Mouse (Mus musculus): ENCODE results near the gene Itm2b. TPM values are rescaled to one million over a fixed set of nuclear protein-coding genes. Genes with fewer than 3 reads are reported as not detected.

Gene Itm2b
- 936 and 968 TPM in 2 replicates for polyA plus RNA-seq (2014; fragmentation: Nextera tagmentation; extraction: Ambion mirVana)

DNA sequence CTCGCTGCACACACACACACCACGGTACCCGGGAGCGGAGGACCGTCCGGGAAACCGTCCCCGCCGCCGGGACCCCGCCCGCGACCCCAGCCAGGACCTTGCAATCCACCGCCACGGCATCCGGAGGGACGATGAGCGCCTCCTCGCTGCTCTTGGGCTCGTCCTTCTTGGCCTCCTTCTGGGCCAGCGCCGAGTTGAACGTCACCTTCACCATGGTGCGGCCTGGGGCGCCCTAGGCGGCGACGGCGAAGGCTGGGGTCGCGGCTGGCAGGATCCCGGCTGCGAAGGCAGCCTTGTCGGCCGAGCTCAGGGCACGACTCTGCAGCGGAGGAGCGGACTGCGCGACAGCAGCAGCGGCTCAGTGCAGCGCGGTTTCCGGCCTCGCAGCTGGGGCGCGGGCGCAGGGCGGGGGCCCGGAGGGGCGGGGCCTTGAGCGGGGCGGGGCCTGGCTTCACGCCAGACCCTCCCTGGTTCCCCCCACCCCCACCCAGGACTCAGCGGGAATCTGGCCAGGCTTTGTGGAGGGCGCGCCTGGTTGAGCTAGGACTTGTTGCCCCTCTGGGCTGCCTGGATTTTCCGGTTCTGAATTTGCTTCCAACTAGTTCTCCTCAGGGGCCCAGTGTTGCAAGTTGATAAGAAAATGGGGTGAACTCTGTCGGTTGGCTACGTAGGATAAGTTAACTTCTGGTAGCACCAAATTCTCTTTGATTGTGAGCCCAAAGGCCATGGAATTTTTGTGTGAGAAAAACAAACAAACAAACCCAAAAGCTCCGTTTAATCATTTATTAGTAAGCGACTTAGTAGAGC is at the start of gene Itm2b:
Itm2b (minus strand) TSS at position 377 of the 807 bp plus-strand sequence.
- Histone ChIP-seq H3K9ac (ENCODE audit: low read depth, low read length) (peak within 1 kb of the TSS; percentile 99), H3K9me3 (ENCODE audit: control insufficient read depth, low read length) (no peaks in the 10 kb centered on the region), H3K4me3 (ENCODE audit: low read depth, low read length) (peak within 1 kb of the TSS; percentile 99), H3K27ac (replicated peaks; ENCODE audit: low read depth, low read length) (peak within 1 kb of the TSS; percentile 97), H3K27me3 (replicated peaks; ENCODE audit: control insufficient read depth, insufficient read depth, low read length) (no peaks in the 10 kb centered on the region), H3K4me2 (ENCODE audit: low read depth, low read length) (peak within 1 kb of the TSS; percentile 71), H3K36me3 (ENCODE audit: control insufficient read depth, insufficient read depth, low read length) (no peaks in the 10 kb centered on the region), H3K4me1 (ENCODE audit: control insufficient read depth, insufficient read depth, low read length) (peaks cover 27% of the 10 kb centered on the region)
- DNase-seq (ENCODE audit: low spot score) (peak; percentile 94), ATAC-seq (ENCODE audit: low read depth) (peak; percentile 95)
- under 1% methylated on average over 45 of the region's 62 CpGs for WGBS

DNA sequence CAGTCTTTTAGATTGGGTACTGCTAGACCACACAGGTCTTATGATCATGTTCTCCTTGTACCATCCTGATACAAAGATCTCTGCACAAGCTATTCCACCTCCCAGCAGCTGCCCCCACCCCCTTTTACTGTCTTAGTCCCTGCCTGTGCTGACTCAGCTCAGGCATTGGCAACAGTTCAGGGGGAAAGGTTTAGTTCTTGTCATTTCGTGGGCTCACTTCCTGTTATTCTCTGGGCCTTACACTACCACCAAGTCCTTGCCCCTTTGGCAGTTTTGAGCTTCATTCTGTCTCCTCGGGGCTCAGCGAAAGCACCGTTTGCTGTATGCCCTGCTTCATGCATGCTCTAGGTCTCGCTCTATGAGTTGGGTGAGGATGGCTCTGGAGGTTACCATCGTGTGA is 48.4 kb upstream of the Itm2b start:
- WGBS: 79% methylated on average over 6 of the region's 6 CpGs
- no peak overlapping the region for H3K4me3 ChIP-seq (ENCODE audit: low read depth, low read length)
- no peak overlapping the region for H3K27ac ChIP-seq (replicated peaks; ENCODE audit: low read depth, low read length)
- ATAC-seq (ENCODE audit: low read depth): no peak
- no peak overlapping the region for H3K9ac ChIP-seq (ENCODE audit: low read depth, low read length)
- H3K9me3 ChIP-seq (ENCODE audit: control insufficient read depth, low read length): no peaks in the 10 kb centered on the region
- no peak overlapping the region for H3K4me2 ChIP-seq (ENCODE audit: low read depth, low read length)
- no peaks in the 10 kb centered on the region for H3K36me3 ChIP-seq (ENCODE audit: control insufficient read depth, insufficient read depth, low read length)
- H3K4me1 ChIP-seq (ENCODE audit: control insufficient read depth, insufficient read depth, low read length): no peaks in the 10 kb centered on the region; the same call in 1 of the 2 replicates
- no peaks in the 10 kb centered on the region for H3K27me3 ChIP-seq (replicated peaks; ENCODE audit: control insufficient read depth, insufficient read depth, low read length)
- DNase-seq (ENCODE audit: low spot score): no peak

DNA sequence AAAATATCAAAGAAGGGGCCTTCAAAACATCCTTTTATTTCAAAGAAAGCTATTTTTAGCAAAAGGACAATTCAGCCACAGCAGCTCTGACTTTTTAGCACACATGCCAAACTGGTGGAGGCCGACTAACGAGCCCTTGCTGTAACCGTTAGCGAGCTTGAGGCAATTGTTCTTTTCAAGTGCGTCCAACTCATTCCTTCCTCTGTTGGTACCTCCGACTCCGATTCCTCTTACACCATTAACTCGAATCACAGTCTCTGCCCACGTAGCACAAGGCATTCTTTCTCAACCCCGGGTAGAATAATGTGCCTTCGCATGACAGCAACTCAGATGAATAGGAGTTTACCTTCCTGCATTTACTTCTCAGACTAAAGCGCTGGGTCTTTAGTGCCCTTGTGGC is 45.5 kb upstream of the Itm2b start:
- Histone ChIP-seq H3K9ac (ENCODE audit: low read depth, low read length) (no peak overlapping the region), H3K9me3 (ENCODE audit: control insufficient read depth, low read length) (no peaks in the 10 kb centered on the region), H3K27me3 (replicated peaks; ENCODE audit: control insufficient read depth, insufficient read depth, low read length) (no peaks in the 10 kb centered on the region), H3K36me3 (ENCODE audit: control insufficient read depth, insufficient read depth, low read length) (no peaks in the 10 kb centered on the region), H3K27ac (replicated peaks; ENCODE audit: low read depth, low read length) (no peak overlapping the region), H3K4me3 (ENCODE audit: low read depth, low read length) (no peak overlapping the region), H3K4me1 (ENCODE audit: control insufficient read depth, insufficient read depth, low read length) (no peaks in the 10 kb centered on the region; the same call in 1 of the 2 replicates), H3K4me2 (ENCODE audit: low read depth, low read length) (no peak overlapping the region)
- ATAC-seq (ENCODE audit: low read depth): no peak
- no peak for DNase-seq (ENCODE audit: low spot score)
- WGBS: 61% methylated on average over 12 of the region's 12 CpGs

DNA sequence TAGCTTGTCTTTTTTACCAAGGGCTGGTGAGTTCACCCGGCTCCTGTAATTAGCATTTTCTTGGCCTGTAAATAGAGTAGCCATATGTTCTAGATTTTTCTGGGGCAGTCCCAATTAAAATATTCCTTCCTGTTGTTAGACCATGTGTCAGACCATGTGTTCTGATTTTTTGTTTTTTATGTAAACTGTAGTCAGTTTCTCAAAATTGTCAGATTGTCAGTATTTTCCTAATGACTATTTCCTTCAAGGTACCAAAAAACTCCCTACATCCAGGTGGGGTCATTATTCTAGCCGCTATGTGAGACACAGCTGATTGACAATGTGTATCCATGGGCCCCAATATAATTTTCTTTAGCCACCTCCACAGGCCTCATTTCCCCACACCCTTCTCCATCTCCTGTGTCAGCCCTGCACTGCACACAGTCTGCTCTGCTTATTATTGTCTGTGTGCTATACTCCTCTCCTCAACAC is 40.5 kb upstream of the Itm2b start:
- Histone ChIP-seq H3K4me2 (ENCODE audit: low read depth, low read length) (no peak overlapping the region), H3K4me1 (ENCODE audit: control insufficient read depth, insufficient read depth, low read length) (no peaks in the 10 kb centered on the region; the same call in 1 of the 2 replicates), H3K9me3 (ENCODE audit: control insufficient read depth, low read length) (no peaks in the 10 kb centered on the region), H3K27me3 (replicated peaks; ENCODE audit: control insufficient read depth, insufficient read depth, low read length) (no peaks in the 10 kb centered on the region), H3K36me3 (ENCODE audit: control insufficient read depth, insufficient read depth, low read length) (no peaks in the 10 kb centered on the region), H3K27ac (replicated peaks; ENCODE audit: low read depth, low read length) (no peak overlapping the region), H3K9ac (ENCODE audit: low read depth, low read length) (no peak overlapping the region), H3K4me3 (ENCODE audit: low read depth, low read length) (no peak overlapping the region)
- 49% methylated on average over 2 of the region's 2 CpGs for WGBS
- DNase-seq (ENCODE audit: low spot score) (no peak), ATAC-seq (ENCODE audit: low read depth) (no peak)

DNA sequence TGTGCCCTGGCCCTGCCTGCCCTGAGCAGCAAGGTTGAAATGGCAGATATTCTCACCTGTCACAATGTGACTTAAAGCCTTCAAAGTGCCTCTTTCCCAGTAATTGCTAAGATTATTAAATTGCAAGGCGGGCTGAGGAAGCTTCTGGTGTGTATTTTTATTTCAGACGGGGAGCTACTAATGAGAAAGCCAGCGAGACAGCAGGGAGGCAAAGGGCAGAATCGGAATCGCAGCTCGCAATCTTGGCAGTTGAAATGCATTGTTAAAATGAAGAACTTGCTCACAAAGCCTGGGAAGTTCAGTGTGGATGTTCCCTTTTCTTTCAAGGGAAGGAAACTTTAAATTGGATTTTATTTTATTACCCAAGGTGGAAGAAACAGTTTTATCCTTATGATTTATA is 39.9 kb upstream of the Itm2b start:
- no peaks in the 10 kb centered on the region for H3K36me3 ChIP-seq (ENCODE audit: control insufficient read depth, insufficient read depth, low read length)
- no peaks in the 10 kb centered on the region for H3K9me3 ChIP-seq (ENCODE audit: control insufficient read depth, low read length)
- no peak overlapping the region for H3K4me3 ChIP-seq (ENCODE audit: low read depth, low read length)
- H3K4me1 ChIP-seq (ENCODE audit: control insufficient read depth, insufficient read depth, low read length): no peaks in the 10 kb centered on the region
- H3K27ac ChIP-seq (replicated peaks; ENCODE audit: low read depth, low read length): no peak overlapping the region
- H3K9ac ChIP-seq (ENCODE audit: low read depth, low read length): no peak overlapping the region
- H3K4me2 ChIP-seq (ENCODE audit: low read depth, low read length): no peak overlapping the region
- WGBS: 50% methylated on average over 6 of the region's 6 CpGs
- ATAC-seq (ENCODE audit: low read depth) (no peak), DNase-seq (ENCODE audit: low spot score) (no peak)
- no peaks in the 10 kb centered on the region for H3K27me3 ChIP-seq (replicated peaks; ENCODE audit: control insufficient read depth, insufficient read depth, low read length)

DNA sequence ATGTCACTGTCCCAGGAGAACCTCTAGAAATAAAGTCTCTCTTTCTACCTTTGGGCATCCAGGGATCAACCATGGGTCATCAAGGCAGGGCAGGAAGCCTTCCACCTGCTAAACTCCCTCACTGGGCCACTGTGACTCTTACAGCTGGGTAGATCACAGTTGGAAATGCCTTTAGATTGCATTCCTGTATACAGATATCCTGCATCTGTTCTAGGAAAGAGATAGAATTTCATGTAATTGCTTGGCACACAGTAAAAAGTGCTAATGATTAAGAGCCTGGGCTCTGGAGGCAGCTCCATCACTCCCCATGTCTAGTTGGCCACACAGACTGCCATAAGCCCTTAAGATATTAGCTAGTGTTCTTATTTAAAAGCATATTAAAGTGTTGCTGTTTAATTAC is 38.5 kb upstream of the Itm2b start:
- no peak for DNase-seq (ENCODE audit: low spot score)
- Histone ChIP-seq H3K36me3 (ENCODE audit: control insufficient read depth, insufficient read depth, low read length) (no peaks in the 10 kb centered on the region), H3K27me3 (replicated peaks; ENCODE audit: control insufficient read depth, insufficient read depth, low read length) (no peaks in the 10 kb centered on the region), H3K9me3 (ENCODE audit: control insufficient read depth, low read length) (no peaks in the 10 kb centered on the region), H3K9ac (ENCODE audit: low read depth, low read length) (no peak overlapping the region), H3K27ac (replicated peaks; ENCODE audit: low read depth, low read length) (no peak overlapping the region), H3K4me2 (ENCODE audit: low read depth, low read length) (no peak overlapping the region), H3K4me3 (ENCODE audit: low read depth, low read length) (no peak overlapping the region), H3K4me1 (ENCODE audit: control insufficient read depth, insufficient read depth, low read length) (no peaks in the 10 kb centered on the region)
- ATAC-seq (ENCODE audit: low read depth): peak; percentile 53

DNA sequence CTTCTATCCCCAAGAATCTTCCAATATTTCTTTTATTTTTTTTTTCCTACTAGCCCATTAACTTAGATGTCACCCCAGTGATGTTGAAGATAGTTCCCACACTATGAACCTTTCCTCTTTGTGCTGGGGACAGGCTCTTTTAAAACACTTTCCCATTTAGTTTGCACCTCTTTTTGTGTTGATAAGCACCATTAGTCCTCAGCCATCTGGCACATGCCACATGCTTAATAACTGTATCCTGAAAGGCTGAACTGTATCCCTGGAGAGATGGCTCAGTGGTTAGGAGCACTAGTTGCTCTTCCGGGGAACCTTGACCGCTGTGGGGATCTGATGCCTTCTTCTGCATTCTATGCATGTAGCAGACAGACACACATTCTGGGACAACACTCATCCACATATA is 37.5 kb upstream of the Itm2b start:
- Histone ChIP-seq H3K27me3 (replicated peaks; ENCODE audit: control insufficient read depth, insufficient read depth, low read length) (no peaks in the 10 kb centered on the region), H3K9me3 (ENCODE audit: control insufficient read depth, low read length) (no peaks in the 10 kb centered on the region), H3K4me1 (ENCODE audit: control insufficient read depth, insufficient read depth, low read length) (no peaks in the 10 kb centered on the region), H3K4me2 (ENCODE audit: low read depth, low read length) (no peak overlapping the region), H3K4me3 (ENCODE audit: low read depth, low read length) (no peak overlapping the region), H3K9ac (ENCODE audit: low read depth, low read length) (no peak overlapping the region), H3K27ac (replicated peaks; ENCODE audit: low read depth, low read length) (no peak overlapping the region), H3K36me3 (ENCODE audit: control insufficient read depth, insufficient read depth, low read length) (no peaks in the 10 kb centered on the region)
- ATAC-seq (ENCODE audit: low read depth): no peak
- no peak for DNase-seq (ENCODE audit: low spot score)
- 82% methylated on average over 2 of the region's 2 CpGs for WGBS

DNA sequence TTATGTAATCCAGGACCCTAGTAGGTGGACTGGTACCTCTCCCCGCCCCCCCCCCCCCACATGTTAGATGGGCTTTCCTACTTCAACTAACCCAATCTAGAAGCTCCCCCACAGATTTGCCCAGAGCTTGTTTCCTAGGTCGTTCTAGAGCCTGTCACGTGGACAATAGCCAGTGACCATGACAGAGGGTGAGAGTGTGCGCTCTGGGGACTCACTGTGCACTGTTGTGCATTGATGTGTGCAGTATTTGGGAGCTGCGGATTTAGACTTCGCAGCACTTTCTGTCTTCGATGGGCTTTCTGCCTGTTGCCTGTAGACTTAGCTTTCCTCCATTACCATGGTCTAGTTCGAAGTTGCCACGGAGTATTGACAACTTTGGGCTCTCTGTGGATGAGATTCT is 36.5 kb upstream of the Itm2b start:
- H3K27ac ChIP-seq (replicated peaks; ENCODE audit: low read depth, low read length): no peak overlapping the region
- no peak overlapping the region for H3K4me3 ChIP-seq (ENCODE audit: low read depth, low read length)
- no peaks in the 10 kb centered on the region for H3K27me3 ChIP-seq (replicated peaks; ENCODE audit: control insufficient read depth, insufficient read depth, low read length)
- DNase-seq (ENCODE audit: low spot score) (no peak), ATAC-seq (ENCODE audit: low read depth) (no peak)
- no peaks in the 10 kb centered on the region for H3K9me3 ChIP-seq (ENCODE audit: control insufficient read depth, low read length)
- H3K36me3 ChIP-seq (ENCODE audit: control insufficient read depth, insufficient read depth, low read length): no peaks in the 10 kb centered on the region
- H3K9ac ChIP-seq (ENCODE audit: low read depth, low read length): no peak overlapping the region
- no peak overlapping the region for H3K4me2 ChIP-seq (ENCODE audit: low read depth, low read length)
- WGBS: 88% methylated on average over 8 of the region's 9 CpGs
- H3K4me1 ChIP-seq (ENCODE audit: control insufficient read depth, insufficient read depth, low read length): no peaks in the 10 kb centered on the region

All from embryonic facial prominence, embryonic 14.5 days (tissue).